Mouse (Mus musculus): Measurements from ENCODE around the gene Ces2h.

DNA sequence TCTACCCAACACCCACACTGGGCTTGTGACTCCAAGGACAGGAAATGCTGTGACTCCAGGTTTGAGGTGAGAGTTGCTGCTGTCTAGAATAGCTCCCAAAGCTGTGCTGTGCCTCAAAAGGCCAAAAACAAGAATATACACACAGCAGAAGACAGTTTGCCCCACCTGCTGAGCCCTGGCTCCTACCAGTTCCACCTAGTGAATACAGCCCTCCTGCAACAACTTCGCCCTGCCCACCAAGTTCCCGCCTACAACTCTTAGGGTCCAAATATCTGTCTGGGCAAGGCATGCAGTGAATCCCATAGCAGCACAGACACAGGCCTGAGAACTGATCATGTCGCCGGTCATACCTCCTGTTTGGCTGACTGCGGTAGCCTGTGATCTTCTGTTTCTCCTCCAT, 16.5 kb upstream of the Ces2h start:
- no peak for TF ChIP-seq FOSL1 (IDR thresholded peaks at IDR 0.05; ENCODE audit: insufficient read depth, low read length, poor library complexity, severe bottlenecking)
- TF ChIP-seq CTCF (IDR thresholded peaks at IDR 0.05; ENCODE audit: control insufficient read depth, insufficient read depth, insufficient read length): no peak
- no peak for TF ChIP-seq MYOG (IDR thresholded peaks at IDR 0.05; ENCODE audit: control insufficient read depth, extremely low read depth, insufficient read length)
- no peak for TF ChIP-seq USF1 (IDR thresholded peaks at IDR 0.05; ENCODE audit: low read depth)

All from C2C12 (cell line).